Mouse (Mus musculus): Measurements from ENCODE around the gene Snx32. TPM values are rescaled to one million over a fixed set of nuclear protein-coding genes. Genes with fewer than 3 reads are reported as not detected.
A peak's percentile ranks its signal among the peaks of the same experiment; 100 is the strongest.

The Snx32 gene
- polyA plus RNA-seq, 1 experiment from 2014 or later: 87.8 TPM

- Histone ChIP-seq H3K9ac (replicated peaks; ENCODE audit: low read depth, low read length) (peak overlapping the region; percentile 81), H3K4me1 (replicated peaks; ENCODE audit: control insufficient read depth, insufficient read depth, low read length) (peaks cover 21% of the 10 kb centered on the region), H3K27ac (ENCODE audit: low read length) (peak overlapping the region; percentile 30; the same call in 1 of the 2 replicates), H3K9me3 (ENCODE audit: control insufficient read depth, low read length) (no peaks in the 10 kb centered on the region), H3K4me2 (ENCODE audit: low read length) (peak overlapping the region; percentile 96), H3K4me3 (replicated peaks; ENCODE audit: low read length) (peak overlapping the region; percentile 57), H3K27me3 (replicated peaks; ENCODE audit: control insufficient read depth, insufficient read depth, low read length) (no peaks in the 10 kb centered on the region), H3K36me3 (ENCODE audit: control insufficient read depth, insufficient read depth) (no peaks in the 10 kb centered on the region; the same call in 1 of the 2 replicates)
- 21% methylated on average over 13 of the region's 13 CpGs for WGBS
- ATAC-seq: peak; percentile 31; the same call in 1 of the 2 replicates
These were observed 35.1 kb downstream of the Snx32 start for GRCm38 (mm10) chr19:5475069-5475714.

- H3K9me3 ChIP-seq (ENCODE audit: control insufficient read depth, low read length): no peaks in the 10 kb centered on the region
- H3K9ac ChIP-seq (replicated peaks; ENCODE audit: low read depth, low read length): peak overlapping the region; percentile 81
- H3K4me2 ChIP-seq (ENCODE audit: low read length): peak overlapping the region; percentile 96
- no peaks in the 10 kb centered on the region; the same call in 1 of the 2 replicates for H3K36me3 ChIP-seq (ENCODE audit: control insufficient read depth, insufficient read depth)
- H3K27me3 ChIP-seq (replicated peaks; ENCODE audit: control insufficient read depth, insufficient read depth, low read length): no peaks in the 10 kb centered on the region
- peak overlapping the region; percentile 30 for H3K27ac ChIP-seq (ENCODE audit: low read length)
- under 1% methylated on average over 65 of the region's 68 CpGs for WGBS
- ATAC-seq: peak; percentile 37
- peak overlapping the region; percentile 57 for H3K4me3 ChIP-seq (replicated peaks; ENCODE audit: low read length)
- peaks cover 21% of the 10 kb centered on the region for H3K4me1 ChIP-seq (replicated peaks; ENCODE audit: control insufficient read depth, insufficient read depth, low read length)
These were observed 35.9 kb downstream of the Snx32 start for GRCm38 (mm10) chr19:5474281-5475068.

- H3K27me3 ChIP-seq (replicated peaks; ENCODE audit: control insufficient read depth, insufficient read depth, low read length): no peaks in the 10 kb centered on the region
- ATAC-seq: peak; percentile 55
- H3K9me3 ChIP-seq (ENCODE audit: control insufficient read depth, low read length): no peaks in the 10 kb centered on the region
- no peaks in the 10 kb centered on the region; the same call in 1 of the 2 replicates for H3K36me3 ChIP-seq (ENCODE audit: control insufficient read depth, insufficient read depth)
- H3K27ac ChIP-seq (ENCODE audit: low read length): peak within 1 kb of the TSS; percentile 30
- H3K4me3 ChIP-seq (replicated peaks; ENCODE audit: low read length): peak within 1 kb of the TSS; percentile 57
- under 1% methylated on average over 22 of the region's 22 CpGs for WGBS
- peaks cover 21% of the 10 kb centered on the region for H3K4me1 ChIP-seq (replicated peaks; ENCODE audit: control insufficient read depth, insufficient read depth, low read length)
- peak within 1 kb of the TSS; percentile 81 for H3K9ac ChIP-seq (replicated peaks; ENCODE audit: low read depth, low read length)
- H3K4me2 ChIP-seq (ENCODE audit: low read length): peak within 1 kb of the TSS; percentile 96
These were observed 36.6 kb downstream of the Snx32 start, which contains the start of gene Efemp2 for GRCm38 (mm10) chr19:5473720-5474119. Efemp2 (plus strand) TSS chr19:5473954.

GRCm38 (mm10) chr19:5472857-5473256 lies 37.5 kb downstream of the Snx32 start:
- Histone ChIP-seq H3K9me3 (ENCODE audit: control insufficient read depth, low read length) (no peaks in the 10 kb centered on the region), H3K27ac (ENCODE audit: low read length) (no peak overlapping the region), H3K36me3 (ENCODE audit: control insufficient read depth, insufficient read depth) (no peaks in the 10 kb centered on the region), H3K4me1 (replicated peaks; ENCODE audit: control insufficient read depth, insufficient read depth, low read length) (peaks cover 21% of the 10 kb centered on the region), H3K4me2 (ENCODE audit: low read length) (no peak overlapping the region), H3K9ac (replicated peaks; ENCODE audit: low read depth, low read length) (no peak overlapping the region), H3K4me3 (replicated peaks; ENCODE audit: low read length) (no peak overlapping the region), H3K27me3 (replicated peaks; ENCODE audit: control insufficient read depth, insufficient read depth, low read length) (no peaks in the 10 kb centered on the region)
- 78% methylated on average over 3 of the region's 3 CpGs for WGBS
- ATAC-seq: no peak

GRCm38 (mm10) chr19:5471846-5472245 lies 38.5 kb downstream of the Snx32 start:
- Histone ChIP-seq H3K4me2 (ENCODE audit: low read length) (no peak overlapping the region), H3K27ac (ENCODE audit: low read length) (no peak overlapping the region), H3K4me3 (replicated peaks; ENCODE audit: low read length) (no peak overlapping the region), H3K9ac (replicated peaks; ENCODE audit: low read depth, low read length) (no peak overlapping the region), H3K4me1 (replicated peaks; ENCODE audit: control insufficient read depth, insufficient read depth, low read length) (peaks cover 21% of the 10 kb centered on the region), H3K36me3 (ENCODE audit: control insufficient read depth, insufficient read depth) (peaks cover 2% of the 10 kb centered on the region; the same call in 1 of the 2 replicates), H3K9me3 (ENCODE audit: control insufficient read depth, low read length) (no peaks in the 10 kb centered on the region), H3K27me3 (replicated peaks; ENCODE audit: control insufficient read depth, insufficient read depth, low read length) (no peaks in the 10 kb centered on the region)
- ATAC-seq: no peak
- 50% methylated on average over 5 of the region's 5 CpGs for WGBS

- H3K27me3 ChIP-seq (replicated peaks; ENCODE audit: control insufficient read depth, insufficient read depth, low read length): no peaks in the 10 kb centered on the region
- 59% methylated on average over 5 of the region's 5 CpGs for WGBS
- H3K9me3 ChIP-seq (ENCODE audit: control insufficient read depth, low read length): no peaks in the 10 kb centered on the region
These were observed 42.0 kb downstream of the Snx32 start, which contains the start of gene Ctsw for GRCm38 (mm10) chr19:5468374-5468773. Ctsw (minus strand) TSS chr19:5468507.

GRCm38 (mm10) chr19:5466916-5467500 lies 43.3 kb downstream of the Snx32 start:
- Histone ChIP-seq H3K9ac (replicated peaks; ENCODE audit: low read depth, low read length) (no peak overlapping the region), H3K36me3 (ENCODE audit: control insufficient read depth, insufficient read depth) (peaks cover 4% of the 10 kb centered on the region), H3K4me2 (ENCODE audit: low read length) (no peak overlapping the region), H3K27ac (ENCODE audit: low read length) (no peak overlapping the region), H3K27me3 (replicated peaks; ENCODE audit: control insufficient read depth, insufficient read depth, low read length) (no peaks in the 10 kb centered on the region), H3K9me3 (ENCODE audit: control insufficient read depth, low read length) (no peaks in the 10 kb centered on the region), H3K4me1 (replicated peaks; ENCODE audit: control insufficient read depth, insufficient read depth, low read length) (peaks cover 12% of the 10 kb centered on the region), H3K4me3 (replicated peaks; ENCODE audit: low read length) (no peak overlapping the region)
- WGBS: 90% methylated on average over 6 of the region's 6 CpGs
- ATAC-seq: no peak

More at GRCm38 (mm10) chr19:5468374-5468773, 42.0 kb downstream of the Snx32 start, which contains the start of gene Ctsw:
- no peak for ATAC-seq
- Histone ChIP-seq H3K4me2 (ENCODE audit: low read length) (no peak within 1 kb of the TSS), H3K27ac (ENCODE audit: low read length) (no peak within 1 kb of the TSS), H3K9ac (replicated peaks; ENCODE audit: low read depth, low read length) (no peak within 1 kb of the TSS), H3K4me3 (replicated peaks; ENCODE audit: low read length) (no peak within 1 kb of the TSS), H3K36me3 (ENCODE audit: control insufficient read depth, insufficient read depth) (peaks cover 2% of the 10 kb centered on the region; the same call in 1 of the 2 replicates), H3K4me1 (replicated peaks; ENCODE audit: control insufficient read depth, insufficient read depth, low read length) (peaks cover 12% of the 10 kb centered on the region)

- no peaks in the 10 kb centered on the region for H3K9me3 ChIP-seq (ENCODE audit: control insufficient read depth, low read length)
- 94% methylated on average over 8 of the region's 8 CpGs for WGBS
- H3K27ac ChIP-seq (ENCODE audit: low read length): no peak overlapping the region
- H3K27me3 ChIP-seq (replicated peaks; ENCODE audit: control insufficient read depth, insufficient read depth, low read length): no peaks in the 10 kb centered on the region
- peaks cover 24% of the 10 kb centered on the region for H3K4me1 ChIP-seq (replicated peaks; ENCODE audit: control insufficient read depth, insufficient read depth, low read length)
- H3K4me3 ChIP-seq (replicated peaks; ENCODE audit: low read length): no peak overlapping the region
- ATAC-seq: no peak
- no peak overlapping the region for H3K9ac ChIP-seq (replicated peaks; ENCODE audit: low read depth, low read length)
- H3K4me2 ChIP-seq (ENCODE audit: low read length): no peak overlapping the region
- peaks cover 4% of the 10 kb centered on the region for H3K36me3 ChIP-seq (ENCODE audit: control insufficient read depth, insufficient read depth)
These were observed 45.3 kb downstream of the Snx32 start for GRCm38 (mm10) chr19:5465037-5465436.

All from forebrain, embryonic 16.5 days (tissue).